Mouse (Mus musculus) spleen, adult 2 months (tissue): ENCODE measurements at regions not wholly inside any gene's neighbourhood (a gene's known extent, or its start where the extent isn't known, plus 50 kb on each side); places are given as distances from the start of the nearest gene placed in this dataset.

Experiments
- DNase-seq, 2 experiments: peaks; one replicate each; pipeline versions ENCODE4 v3.0.0 to v3.0.0-alpha.2; 2012 to 2021; ENCODE audit warnings: low spot score in 2 of 2, low read depth in 1 of 2
- H3K27ac ChIP-seq: fragments of 200-500 bp; 2 replicates; pipeline ENCODE4 v1.5.1; 2012; ENCODE audit warnings: low read length, inconsistent platforms; ENCODE audit not compliant: insufficient read depth
- H3K27me3 ChIP-seq: fragments of 200-500 bp; 2 replicates; pipeline ENCODE4 v1.6.1; 2012; ENCODE audit warnings: mild to moderate bottlenecking, moderate library complexity, low read length, inconsistent platforms; ENCODE audit not compliant: control insufficient read depth, insufficient read depth
- H3K36me3 ChIP-seq: fragments of 200-500 bp; 2 replicates; pipeline ENCODE4 v1.6.1; 2012; ENCODE audit warnings: mild to moderate bottlenecking, low read length, inconsistent platforms; ENCODE audit not compliant: control insufficient read depth, insufficient read depth
- H3K4me1 ChIP-seq: fragments of 200-500 bp; 2 replicates; pipeline ENCODE4 v1.6.1; 2011; ENCODE audit warnings: inconsistent platforms; ENCODE audit not compliant: control insufficient read depth, insufficient read depth, insufficient read length
- H3K4me3 ChIP-seq: fragments of 200-500 bp; 2 replicates; pipeline ENCODE4 v1.5.1; 2011; ENCODE audit warnings: mild to moderate bottlenecking, inconsistent platforms; ENCODE audit not compliant: insufficient read depth, insufficient read length; ENCODE audit errors: extremely low read depth
- CTCF ChIP-seq: fragments of 200-500 bp; IDR thresholded peaks from 2 replicates; pipeline ENCODE4 v1.5.1; 2011; ENCODE audit warnings: mild to moderate bottlenecking, inconsistent platforms; ENCODE audit not compliant: insufficient read depth, insufficient read length, insufficient replicate concordance; ENCODE audit errors: extremely low read depth
- POLR2A ChIP-seq: fragments of 200-500 bp; IDR thresholded peaks from 2 replicates; pipeline ENCODE4 v1.6.1; 2011; ENCODE audit warnings: low read depth, low read length, inconsistent platforms
- WGBS: fragments of 180-500 bp; shearing (Covaris S2); methylation state at CpG from one replicate; pipeline ENCODE4 v1.1.7; 2018; 5-methylcytosine and 5-hydroxymethylcytosine counted together

DNA sequence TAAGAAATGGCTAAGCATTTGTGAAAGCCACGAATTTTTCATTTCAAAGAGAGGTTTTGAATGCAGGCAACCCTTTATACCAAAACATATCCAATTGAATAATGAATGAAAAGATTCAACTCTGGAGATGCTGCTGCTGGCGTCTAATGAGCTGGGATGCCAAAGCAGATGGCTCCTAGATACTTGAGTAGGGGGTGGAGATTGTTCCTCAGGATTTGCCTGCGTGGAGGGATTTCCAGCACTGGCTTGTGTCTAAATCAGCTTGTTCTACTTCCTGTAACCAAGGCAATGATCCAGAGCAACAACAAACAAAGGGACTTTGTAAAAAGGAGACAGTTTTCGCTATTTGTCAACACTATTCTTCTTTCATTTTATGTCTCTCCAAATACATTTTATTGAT lies 57.4 kb upstream of the Trpm3 start:
- no peak for DNase-seq
- Histone ChIP-seq H3K27ac (no peak overlapping the region), H3K4me1 (no peaks in the 10 kb centered on the region), H3K36me3 (no peaks in the 10 kb centered on the region), H3K4me3 (no peak overlapping the region), H3K27me3 (no peaks in the 10 kb centered on the region)
- TF ChIP-seq POLR2A: no peak
- no peak for TF ChIP-seq CTCF
- WGBS: 64% methylated on average over 4 of the region's 4 CpGs
